Mouse (Mus musculus) thymus, adult 2 months (tissue): ENCODE measurements around the gene Soga1.

ENCODE experiments used
- CTCF ChIP-seq: fragments of 200-500 bp; IDR thresholded peaks from 2 replicates; pipeline ENCODE4 v1.5.1; 2012; ENCODE audit warnings: mild to moderate bottlenecking, control low read depth, low read length, moderate library complexity, borderline replicate concordance; ENCODE audit not compliant: control insufficient read depth, poor library complexity, insufficient read depth; ENCODE audit errors: extremely low read depth
- POLR2A ChIP-seq: fragments of 200-500 bp; IDR thresholded peaks from 2 replicates; pipeline ENCODE4 v1.6.1; 2012; ENCODE audit warnings: mild to moderate bottlenecking, low read length, control low read depth, moderate library complexity; ENCODE audit not compliant: control insufficient read depth, poor library complexity, insufficient read depth; ENCODE audit errors: extremely low read depth

GRCm38 (mm10) chr2:157102256-157102655, 23.2 kb upstream of the Soga1 start:
- no peak for TF ChIP-seq CTCF
- TF ChIP-seq POLR2A: no peak
